Mouse (Mus musculus): ENCODE measurements around the gene Ubald2. TPM values are rescaled to one million over a fixed set of nuclear protein-coding genes. Genes with fewer than 3 reads are reported as not detected.
A peak's percentile ranks its signal among the peaks of the same experiment; 100 is the strongest.
"Not testable (repeated sequence)": the region's sequence is repeated elsewhere in the genome, so short reads cannot be mapped to it uniquely, and the experiment has no call there.

Gene Ubald2
- polyA plus RNA-seq, 1 experiment from 2014 or later, result 67.6 TPM

- no peak for ATAC-seq (ENCODE audit: low FRiP score)
- Histone ChIP-seq H3K27me3 (ENCODE audit: control insufficient read depth, insufficient read depth, low read length) (peaks cover 15% of the 10 kb centered on the region; the same call in 1 of the 2 replicates), H3K9ac (no peak overlapping the region), H3K36me3 (replicated peaks; ENCODE audit: control insufficient read depth, insufficient read depth) (no peaks in the 10 kb centered on the region), H3K4me3 (replicated peaks; ENCODE audit: low read length) (no peak overlapping the region), H3K9me3 (ENCODE audit: control insufficient read depth, low read length) (no peaks in the 10 kb centered on the region; the same call in 1 of the 2 replicates), H3K4me2 (replicated peaks) (no peak overlapping the region), H3K4me1 (replicated peaks; ENCODE audit: control insufficient read depth, insufficient read depth, low read length) (no peaks in the 10 kb centered on the region; the same call in 1 of the 2 replicates), H3K27ac (no peak overlapping the region)
- no peak for DNase-seq (ENCODE audit: low spot score)
- 72% methylated on average over 5 of the region's 5 CpGs for WGBS
These were observed 13.9 kb downstream of the Ubald2 start for GRCm38 (mm10) chr11:116447822-116448221.

- Histone ChIP-seq H3K27me3 (ENCODE audit: control insufficient read depth, insufficient read depth, low read length) (peaks cover 15% of the 10 kb centered on the region; the same call in 1 of the 2 replicates), H3K4me2 (replicated peaks) (no peak overlapping the region), H3K4me3 (replicated peaks; ENCODE audit: low read length) (no peak overlapping the region), H3K27ac (no peak overlapping the region), H3K4me1 (replicated peaks; ENCODE audit: control insufficient read depth, insufficient read depth, low read length) (no peaks in the 10 kb centered on the region; the same call in 1 of the 2 replicates), H3K9me3 (ENCODE audit: control insufficient read depth, low read length) (no peaks in the 10 kb centered on the region; the same call in 1 of the 2 replicates), H3K9ac (no peak overlapping the region), H3K36me3 (replicated peaks; ENCODE audit: control insufficient read depth, insufficient read depth) (no peaks in the 10 kb centered on the region)
- DNase-seq (ENCODE audit: low spot score) (no peak), ATAC-seq (ENCODE audit: low FRiP score) (no peak)
- 98% methylated on average over 3 of the region's 3 CpGs for WGBS
These were observed 15.4 kb downstream of the Ubald2 start for GRCm38 (mm10) chr11:116449341-116449740.

- Histone ChIP-seq H3K4me2 (replicated peaks) (no peak overlapping the region), H3K27me3 (ENCODE audit: control insufficient read depth, insufficient read depth, low read length) (no peaks in the 10 kb centered on the region), H3K4me1 (replicated peaks; ENCODE audit: control insufficient read depth, insufficient read depth, low read length) (no peaks in the 10 kb centered on the region), H3K9ac (no peak overlapping the region), H3K36me3 (replicated peaks; ENCODE audit: control insufficient read depth, insufficient read depth) (no peaks in the 10 kb centered on the region), H3K27ac (no peak overlapping the region), H3K4me3 (replicated peaks; ENCODE audit: low read length) (no peak overlapping the region), H3K9me3 (ENCODE audit: control insufficient read depth, low read length) (no peaks in the 10 kb centered on the region; the same call in 1 of the 2 replicates)
- WGBS, result 93% methylated on average over 10 of the region's 10 CpGs
- ATAC-seq (ENCODE audit: low FRiP score) (no peak), DNase-seq (ENCODE audit: low spot score) (no peak)
These were observed 20.0 kb downstream of the Ubald2 start for GRCm38 (mm10) chr11:116453889-116454288.

GRCm38 (mm10) chr11:116456234-116456633, 22.3 kb downstream of the Ubald2 start:
- Histone ChIP-seq H3K4me1 (replicated peaks; ENCODE audit: control insufficient read depth, insufficient read depth, low read length) (no peaks in the 10 kb centered on the region), H3K9ac (no peak overlapping the region), H3K4me3 (replicated peaks; ENCODE audit: low read length) (no peak overlapping the region), H3K27ac (no peak overlapping the region), H3K36me3 (replicated peaks; ENCODE audit: control insufficient read depth, insufficient read depth) (no peaks in the 10 kb centered on the region), H3K4me2 (replicated peaks) (no peak overlapping the region), H3K9me3 (ENCODE audit: control insufficient read depth, low read length) (no peaks in the 10 kb centered on the region), H3K27me3 (ENCODE audit: control insufficient read depth, insufficient read depth, low read length) (no peaks in the 10 kb centered on the region)
- WGBS, result 92% methylated on average over 8 of the region's 8 CpGs
- DNase-seq (ENCODE audit: low spot score) (no peak), ATAC-seq (ENCODE audit: low FRiP score) (no peak)

GRCm38 (mm10) chr11:116459786-116460185, 25.9 kb downstream of the Ubald2 start:
- no peak overlapping the region for H3K4me3 ChIP-seq (replicated peaks; ENCODE audit: low read length)
- H3K27ac ChIP-seq, result no peak overlapping the region
- no peaks in the 10 kb centered on the region for H3K9me3 ChIP-seq (ENCODE audit: control insufficient read depth, low read length)
- no peak overlapping the region for H3K9ac ChIP-seq
- no peaks in the 10 kb centered on the region for H3K36me3 ChIP-seq (replicated peaks; ENCODE audit: control insufficient read depth, insufficient read depth)
- no peaks in the 10 kb centered on the region for H3K27me3 ChIP-seq (ENCODE audit: control insufficient read depth, insufficient read depth, low read length)
- ATAC-seq (ENCODE audit: low FRiP score) (no peak), DNase-seq (ENCODE audit: low spot score) (no peak)
- 60% methylated on average over 4 of the region's 4 CpGs for WGBS
- no peak overlapping the region for H3K4me2 ChIP-seq (replicated peaks)
- H3K4me1 ChIP-seq (replicated peaks; ENCODE audit: control insufficient read depth, insufficient read depth, low read length), result no peaks in the 10 kb centered on the region

- Histone ChIP-seq H3K4me1 (replicated peaks; ENCODE audit: control insufficient read depth, insufficient read depth, low read length) (no peaks in the 10 kb centered on the region), H3K9ac (no peak overlapping the region), H3K27me3 (ENCODE audit: control insufficient read depth, insufficient read depth, low read length) (no peaks in the 10 kb centered on the region), H3K4me3 (replicated peaks; ENCODE audit: low read length) (no peak overlapping the region), H3K4me2 (replicated peaks) (no peak overlapping the region), H3K9me3 (ENCODE audit: control insufficient read depth, low read length) (no peaks in the 10 kb centered on the region), H3K27ac (no peak overlapping the region), H3K36me3 (replicated peaks; ENCODE audit: control insufficient read depth, insufficient read depth) (no peaks in the 10 kb centered on the region)
- no peak for DNase-seq (ENCODE audit: low spot score)
- WGBS, result 60% methylated on average over 4 of the region's 5 CpGs
- no peak; the same call in 1 of the 2 replicates for ATAC-seq (ENCODE audit: low FRiP score)
These were observed 29.4 kb downstream of the Ubald2 start for GRCm38 (mm10) chr11:116463338-116463737.

GRCm38 (mm10) chr11:116463833-116464232, 29.9 kb downstream of the Ubald2 start:
- Histone ChIP-seq H3K27me3 (ENCODE audit: control insufficient read depth, insufficient read depth, low read length) (no peaks in the 10 kb centered on the region), H3K9me3 (ENCODE audit: control insufficient read depth, low read length) (no peaks in the 10 kb centered on the region), H3K9ac (no peak overlapping the region), H3K4me1 (replicated peaks; ENCODE audit: control insufficient read depth, insufficient read depth, low read length) (no peaks in the 10 kb centered on the region), H3K4me3 (replicated peaks; ENCODE audit: low read length) (no peak overlapping the region), H3K4me2 (replicated peaks) (no peak overlapping the region), H3K27ac (no peak overlapping the region), H3K36me3 (replicated peaks; ENCODE audit: control insufficient read depth, insufficient read depth) (no peaks in the 10 kb centered on the region)
- DNase-seq (ENCODE audit: low spot score) (peak; percentile 80), ATAC-seq (ENCODE audit: low FRiP score) (no peak; the same call in 1 of the 2 replicates)
- WGBS, result 10% methylated on average over 2 of the region's 2 CpGs

GRCm38 (mm10) chr11:116466141-116466540, 32.2 kb downstream of the Ubald2 start, which contains the start of gene Qrich2:
Gene Qrich2 (minus strand): TSS chr11:116466241.
- H3K27me3 ChIP-seq (ENCODE audit: control insufficient read depth, insufficient read depth, low read length), result no peaks in the 10 kb centered on the region
- no peaks in the 10 kb centered on the region for H3K4me1 ChIP-seq (replicated peaks; ENCODE audit: control insufficient read depth, insufficient read depth, low read length)
- H3K4me2 ChIP-seq (replicated peaks), result no peak within 1 kb of the TSS
- ATAC-seq (ENCODE audit: low FRiP score) (no peak), DNase-seq (ENCODE audit: low spot score) (no peak)
- no peak within 1 kb of the TSS for H3K4me3 ChIP-seq (replicated peaks; ENCODE audit: low read length)
- H3K9me3 ChIP-seq (ENCODE audit: control insufficient read depth, low read length), result no peaks in the 10 kb centered on the region
- no peak within 1 kb of the TSS for H3K9ac ChIP-seq
- WGBS, result 68% methylated on average over 20 of the region's 20 CpGs
- peaks cover 22% of the 10 kb centered on the region for H3K36me3 ChIP-seq (replicated peaks; ENCODE audit: control insufficient read depth, insufficient read depth)
- H3K27ac ChIP-seq, result no peak within 1 kb of the TSS

GRCm38 (mm10) chr11:116468338-116468737, 34.4 kb downstream of the Ubald2 start:
- not testable (repeated sequence) for H3K4me3 ChIP-seq (replicated peaks; ENCODE audit: low read length); H3K27me3 ChIP-seq (ENCODE audit: control insufficient read depth, insufficient read depth, low read length); H3K4me1 ChIP-seq (replicated peaks; ENCODE audit: control insufficient read depth, insufficient read depth, low read length); DNase-seq (ENCODE audit: low spot score); ATAC-seq (ENCODE audit: low FRiP score); H3K4me2 ChIP-seq (replicated peaks); H3K9me3 ChIP-seq (ENCODE audit: control insufficient read depth, low read length); H3K9ac ChIP-seq; H3K27ac ChIP-seq
- peaks cover 44% of the 10 kb centered on the region for H3K36me3 ChIP-seq (replicated peaks; ENCODE audit: control insufficient read depth, insufficient read depth)
- WGBS, result 85% methylated on average over 3 of the region's 3 CpGs

GRCm38 (mm10) chr11:116470249-116470648, 36.4 kb downstream of the Ubald2 start:
- H3K36me3 ChIP-seq (replicated peaks; ENCODE audit: control insufficient read depth, insufficient read depth), result peaks cover 62% of the 10 kb centered on the region
- no peaks in the 10 kb centered on the region for H3K9me3 ChIP-seq (ENCODE audit: control insufficient read depth, low read length)
- no peak overlapping the region for H3K27ac ChIP-seq
- ATAC-seq (ENCODE audit: low FRiP score), result no peak
- no peak overlapping the region for H3K4me2 ChIP-seq (replicated peaks)
- DNase-seq (ENCODE audit: low spot score), result no peak
- no peaks in the 10 kb centered on the region for H3K4me1 ChIP-seq (replicated peaks; ENCODE audit: control insufficient read depth, insufficient read depth, low read length)
- H3K4me3 ChIP-seq (replicated peaks; ENCODE audit: low read length), result no peak overlapping the region
- H3K9ac ChIP-seq, result no peak overlapping the region
- no peaks in the 10 kb centered on the region for H3K27me3 ChIP-seq (ENCODE audit: control insufficient read depth, insufficient read depth, low read length)
- WGBS, result 81% methylated on average over 3 of the region's 3 CpGs
